Mouse (Mus musculus) cerebellum, postnatal 14 days (tissue): ENCODE measurements around the gene Bach2.
A peak's percentile ranks its signal among the peaks of the same experiment; 100 is the strongest.

Experiments used
- DNase-seq, 2 experiments: peaks; one replicate each; pipeline ENCODE4 v3.0.0; 2021; ENCODE audit warnings: mixed read lengths in 2 of 2

The Bach2 gene

GRCm38 (mm10) chr4:32330584-32331314 lies 92.1 kb downstream of the Bach2 start:
- DNase-seq = no peak

- no peak for DNase-seq
Observed at GRCm38 (mm10) chr4:32332028-32332427, 93.4 kb downstream of the Bach2 start.

GRCm38 (mm10) chr4:32334131-32334530 lies 95.5 kb downstream of the Bach2 start:
- no peak for DNase-seq

GRCm38 (mm10) chr4:32334765-32335164 lies 96.2 kb downstream of the Bach2 start:
- no peak for DNase-seq

GRCm38 (mm10) chr4:32335659-32336058 lies 97.1 kb downstream of the Bach2 start:
- no peak for DNase-seq

GRCm38 (mm10) chr4:32336642-32337041 lies 98.0 kb downstream of the Bach2 start:
- no peak for DNase-seq

- DNase-seq = no peak
Observed at GRCm38 (mm10) chr4:32337638-32338037, 99.0 kb downstream of the Bach2 start.

- no peak for DNase-seq
Observed at GRCm38 (mm10) chr4:32338451-32338850, 99.8 kb downstream of the Bach2 start.

- DNase-seq = no peak
Observed at GRCm38 (mm10) chr4:32340844-32341243, 102.2 kb downstream of the Bach2 start.

- peak in 1 of 2 experiments; percentile 39 for DNase-seq
Observed at GRCm38 (mm10) chr4:32342269-32342668, 103.7 kb downstream of the Bach2 start.

- no peak for DNase-seq
Observed at GRCm38 (mm10) chr4:32343256-32344165, 104.9 kb downstream of the Bach2 start.

GRCm38 (mm10) chr4:32344276-32344675 lies 105.7 kb downstream of the Bach2 start:
- no peak for DNase-seq

GRCm38 (mm10) chr4:32347202-32347601 lies 108.6 kb downstream of the Bach2 start:
- DNase-seq = no peak

- DNase-seq = no peak
Observed at GRCm38 (mm10) chr4:32347711-32348110, 109.1 kb downstream of the Bach2 start.

GRCm38 (mm10) chr4:32349361-32349760 lies 110.8 kb downstream of the Bach2 start:
- no peak for DNase-seq

- DNase-seq = no peak
Observed at GRCm38 (mm10) chr4:32351236-32351635, 112.6 kb downstream of the Bach2 start.

- no peak for DNase-seq
Observed at GRCm38 (mm10) chr4:32351661-32352246, 113.2 kb downstream of the Bach2 start.

GRCm38 (mm10) chr4:32352442-32352841 lies 113.8 kb downstream of the Bach2 start:
- no peak for DNase-seq

- DNase-seq = no peak
Observed at GRCm38 (mm10) chr4:32352842-32353241, 114.2 kb downstream of the Bach2 start.

- no peak for DNase-seq
Observed at GRCm38 (mm10) chr4:32355935-32356617, 117.5 kb downstream of the Bach2 start.

GRCm38 (mm10) chr4:32357996-32358600 lies 119.5 kb downstream of the Bach2 start:
- DNase-seq = no peak
